Mouse (Mus musculus) cerebral cortex, adult 2 months (tissue): Measurements from ENCODE around the gene Wdr89.

Experiments used
- WGBS: fragments of 180-500 bp; shearing (Covaris S2); methylation state at CpG from one replicate; pipeline ENCODE4 v1.1.7; 2018; 5-methylcytosine and 5-hydroxymethylcytosine counted together

Gene Wdr89

GRCm38 (mm10) chr12:75669258-75670106 lies at the start of gene Wdr89:
Wdr89 (minus strand) TSS chr12:75669537.
- under 1% methylated on average over 55 of the region's 55 CpGs for WGBS

DNA sequence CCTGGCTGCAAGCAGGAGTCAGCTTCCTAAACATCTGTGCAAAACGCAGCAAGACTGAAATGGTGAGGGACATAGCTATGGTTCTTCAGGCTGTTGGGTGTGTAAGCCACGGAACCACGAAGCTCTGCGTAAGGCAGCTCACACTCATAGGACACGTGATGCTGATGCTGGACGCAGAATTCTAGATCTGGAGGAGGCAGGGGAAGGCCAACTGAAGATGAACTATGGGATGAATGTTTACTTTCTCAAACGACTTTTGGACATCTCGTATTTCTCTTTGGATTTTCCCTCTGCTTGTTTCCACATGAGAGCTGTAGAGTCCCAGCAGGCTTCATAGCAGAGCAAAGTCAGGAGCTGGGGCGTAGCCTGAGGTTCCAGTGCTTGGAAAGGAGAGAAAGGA lies 44.3 kb upstream of the Wdr89 start:
- 90% methylated on average over 9 of the region's 9 CpGs for WGBS

- 95% methylated on average over 7 of the region's 7 CpGs for WGBS
Measured at GRCm38 (mm10) chr12:75712905-75713304, 43.6 kb upstream of the Wdr89 start.

DNA sequence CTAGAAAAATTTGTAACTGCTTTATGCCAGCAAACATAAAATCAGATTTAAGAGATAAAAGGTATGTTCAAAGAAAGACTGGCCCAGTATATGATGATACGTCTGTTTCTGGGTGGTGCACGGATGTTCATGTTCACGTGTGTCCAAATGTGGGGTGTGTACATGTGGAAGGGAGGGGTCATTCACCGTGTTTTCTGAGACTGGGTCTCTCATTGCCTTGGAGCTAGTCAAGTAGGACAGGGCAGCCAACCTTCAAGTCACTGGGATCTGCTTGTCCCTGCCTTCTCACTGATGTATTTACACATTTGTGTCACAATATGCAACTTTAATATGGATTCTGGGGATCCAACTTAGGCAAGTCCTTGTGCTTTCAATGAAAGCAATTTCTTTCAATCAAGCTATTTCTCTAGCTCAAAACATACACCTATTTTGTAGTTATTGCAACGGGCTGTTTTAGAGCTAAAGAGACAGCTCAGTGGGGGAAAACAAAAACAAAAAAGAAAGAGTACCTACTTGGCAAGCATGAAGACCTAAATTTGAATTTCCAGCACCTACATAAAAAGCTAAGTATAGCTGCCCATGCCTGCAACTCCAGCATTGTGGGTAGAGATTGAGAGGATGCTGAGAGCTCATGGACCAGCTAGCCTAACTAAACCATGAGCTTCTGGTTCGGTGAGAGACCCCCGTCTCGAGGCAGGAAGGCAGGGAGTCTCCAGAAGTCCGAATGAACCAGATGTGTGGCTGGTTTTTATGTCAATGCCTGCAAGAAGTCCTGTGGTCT lies 41.4 kb upstream of the Wdr89 start:
- 74% methylated on average over 9 of the region's 9 CpGs for WGBS

- WGBS: 76% methylated on average over 2 of the region's 2 CpGs
Measured at GRCm38 (mm10) chr12:75709506-75709905, 40.2 kb upstream of the Wdr89 start.

- 93% methylated on average over 7 of the region's 7 CpGs for WGBS
Measured at GRCm38 (mm10) chr12:75706670-75707069, 37.3 kb upstream of the Wdr89 start.

DNA sequence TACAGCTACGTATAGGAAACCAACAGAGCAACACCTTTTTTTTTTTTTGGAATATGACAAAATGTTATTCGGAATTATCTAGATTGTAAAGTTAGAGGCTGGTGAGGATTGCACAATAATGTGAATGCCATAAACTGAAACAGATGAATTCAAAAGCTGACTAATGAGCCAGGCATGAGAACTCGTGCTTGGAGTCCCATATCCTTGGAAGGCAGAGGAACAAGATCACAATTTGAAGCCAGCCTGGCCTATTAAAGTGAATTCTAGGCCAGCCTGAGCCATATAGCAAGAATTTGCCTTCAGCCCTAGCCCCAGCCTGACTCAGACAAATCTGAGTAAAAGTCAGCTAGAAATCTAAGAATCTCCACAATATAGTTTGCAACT lies 33.4 kb upstream of the Wdr89 start:
- 73% methylated on average over 3 of the region's 3 CpGs for WGBS

- WGBS: 64% methylated on average over 14 of the region's 14 CpGs
Measured at GRCm38 (mm10) chr12:75702084-75702738, 32.9 kb upstream of the Wdr89 start.

DNA sequence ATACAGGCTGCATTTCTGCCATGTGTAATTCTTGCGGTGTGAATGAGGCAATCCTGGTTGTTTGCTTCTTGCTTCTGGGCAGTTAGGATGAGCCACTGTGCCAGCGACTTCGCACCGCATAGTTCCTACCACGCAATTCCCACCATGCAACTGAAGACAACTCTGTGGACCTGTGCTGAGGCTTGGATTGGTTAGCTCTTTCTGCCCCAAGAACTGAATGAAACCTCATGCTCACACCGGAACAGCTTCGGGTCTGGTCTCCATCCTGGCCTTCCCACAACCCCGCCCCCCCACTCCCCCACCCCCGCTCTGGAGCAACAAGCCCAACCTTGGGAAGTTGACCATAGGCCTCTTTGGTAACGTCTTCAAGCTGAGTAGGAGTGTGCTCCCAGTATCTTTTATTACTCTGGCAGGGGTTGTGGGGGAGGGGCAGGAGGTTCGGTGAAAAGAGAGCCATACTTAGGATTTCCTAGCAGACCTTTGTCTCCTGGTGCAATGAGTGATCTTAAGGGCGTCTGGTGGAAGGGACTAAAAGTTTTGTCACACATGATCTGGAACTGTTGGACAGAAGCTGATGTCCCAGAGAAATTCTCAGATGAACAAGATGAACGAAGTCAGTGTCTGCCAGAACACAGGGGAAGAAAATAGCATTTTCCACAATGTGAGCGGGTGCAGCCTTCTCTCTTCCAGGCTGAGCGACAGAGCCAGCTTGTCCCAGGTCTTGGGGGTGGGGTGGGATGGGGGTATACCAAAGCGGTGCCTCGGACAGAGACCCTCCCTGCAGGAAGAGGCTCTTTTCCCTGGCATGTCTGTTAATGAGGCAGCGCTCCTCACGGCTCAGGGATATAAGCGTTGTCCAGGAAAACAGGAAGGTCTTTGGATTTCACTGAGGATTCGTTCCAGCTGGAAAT lies 32.1 kb upstream of the Wdr89 start:
- WGBS: 30% methylated on average over 21 of the region's 21 CpGs

- WGBS: 96% methylated on average over 3 of the region's 3 CpGs
Measured at GRCm38 (mm10) chr12:75698692-75699091, 29.4 kb upstream of the Wdr89 start.

DNA sequence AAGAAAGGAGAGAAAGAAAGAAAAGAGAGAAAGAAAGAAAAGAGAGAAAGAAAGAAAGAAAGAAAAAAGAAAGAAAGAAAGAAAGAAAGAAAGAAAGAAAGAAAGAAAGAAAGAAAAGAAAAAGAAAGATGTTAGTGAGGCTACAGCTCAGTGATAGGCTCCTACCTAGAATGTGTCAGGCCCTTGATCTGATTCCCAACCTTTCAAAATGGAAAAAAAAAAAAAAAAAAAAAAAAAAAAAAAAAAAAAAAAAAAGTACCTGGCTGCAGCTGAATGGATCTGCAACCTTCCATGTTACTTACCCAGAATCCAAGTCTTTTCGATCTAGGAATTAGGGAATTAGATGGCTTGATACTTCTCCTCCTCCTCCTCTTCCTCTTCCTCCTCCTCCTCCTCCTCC lies 26.5 kb upstream of the Wdr89 start:
- 95% methylated on average over 1 of the region's 1 CpGs for WGBS

DNA sequence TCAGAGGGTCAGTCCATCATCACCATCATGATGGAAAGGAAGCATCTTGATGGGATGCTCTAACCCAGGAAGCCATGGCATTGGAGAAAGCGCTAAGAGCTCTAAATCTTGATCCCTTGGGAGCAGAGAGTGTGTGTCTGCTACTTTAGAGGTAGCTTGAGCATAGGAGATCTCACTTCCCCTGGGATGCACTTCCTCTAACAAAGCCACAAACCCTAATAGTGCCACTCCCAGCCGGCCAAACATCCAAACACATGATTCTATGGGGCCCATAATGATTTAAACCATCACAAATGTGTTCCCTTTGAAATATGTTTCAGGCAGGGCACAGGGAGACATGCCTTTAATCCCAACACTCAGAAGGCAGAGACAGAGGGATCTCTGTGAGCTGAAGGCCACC lies 19.7 kb upstream of the Wdr89 start:
- WGBS: 92% methylated on average over 2 of the region's 2 CpGs

GRCm38 (mm10) chr12:75687314-75687713 lies 18.0 kb upstream of the Wdr89 start:
- 75% methylated on average over 4 of the region's 4 CpGs for WGBS

DNA sequence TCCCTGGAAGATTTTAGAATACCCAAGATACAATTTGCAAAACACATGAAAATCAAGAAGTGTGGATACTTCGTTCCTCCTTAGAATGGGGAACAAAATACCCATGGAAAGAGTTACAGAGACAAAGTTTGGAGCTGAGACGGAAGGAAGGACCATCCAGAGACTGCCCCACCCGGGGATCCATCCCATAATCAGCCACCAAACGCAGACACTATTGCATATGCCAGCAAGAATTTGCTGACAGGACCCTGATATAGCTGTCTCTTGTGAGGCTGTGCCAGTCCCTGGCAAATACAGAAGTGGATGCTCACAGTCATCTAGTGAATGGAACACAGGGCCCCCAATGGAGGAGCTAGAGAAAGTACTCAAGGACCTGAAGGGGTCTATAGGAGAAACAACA lies 14.7 kb upstream of the Wdr89 start:
- WGBS: 79% methylated on average over 4 of the region's 4 CpGs

GRCm38 (mm10) chr12:75683598-75683997 lies 14.3 kb upstream of the Wdr89 start:
- WGBS: 92% methylated on average over 4 of the region's 4 CpGs

GRCm38 (mm10) chr12:75682842-75683241 lies 13.5 kb upstream of the Wdr89 start:
- WGBS: 51% methylated on average over 2 of the region's 2 CpGs

DNA sequence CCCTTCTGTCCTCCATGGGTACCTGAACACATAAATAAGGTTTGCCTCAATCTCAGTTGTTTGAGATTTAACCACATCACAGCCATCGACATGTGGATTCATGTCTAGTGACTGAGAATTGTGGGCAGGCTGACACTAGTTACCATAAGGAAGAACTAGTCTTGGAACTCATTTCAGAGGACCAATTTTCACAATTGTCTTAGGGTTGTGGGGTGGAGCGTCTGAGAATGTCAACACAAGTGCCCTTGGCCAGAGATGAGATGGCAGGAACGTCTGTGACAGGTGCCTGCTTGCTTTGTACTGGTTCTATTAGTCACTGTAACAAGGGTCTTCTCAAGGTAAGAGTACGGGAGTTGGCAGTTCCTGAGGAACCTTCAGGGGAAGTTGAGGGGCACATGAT lies 11.8 kb upstream of the Wdr89 start:
- WGBS: 81% methylated on average over 4 of the region's 4 CpGs

DNA sequence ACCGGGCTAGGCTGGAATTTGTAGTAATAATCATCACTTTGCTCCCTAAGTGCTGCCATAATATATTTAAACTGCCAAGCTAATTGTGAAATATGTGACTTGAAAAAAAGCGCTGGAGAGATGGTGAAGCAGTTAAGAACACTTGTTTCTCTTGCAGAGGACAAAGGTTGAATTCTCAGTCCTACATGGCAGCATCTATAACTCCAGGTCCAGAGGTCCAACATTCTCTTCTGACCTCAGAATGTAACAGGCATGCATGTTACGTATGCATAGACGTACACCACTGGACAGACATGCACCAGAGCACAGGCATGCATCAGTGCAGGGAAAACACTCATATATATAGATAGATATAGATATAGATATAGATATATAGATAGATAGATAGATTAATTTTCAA lies 9.1 kb upstream of the Wdr89 start:
- 96% methylated on average over 4 of the region's 4 CpGs for WGBS

GRCm38 (mm10) chr12:75672630-75673029 lies 3.3 kb upstream of the Wdr89 start:
- 95% methylated on average over 4 of the region's 4 CpGs for WGBS

DNA sequence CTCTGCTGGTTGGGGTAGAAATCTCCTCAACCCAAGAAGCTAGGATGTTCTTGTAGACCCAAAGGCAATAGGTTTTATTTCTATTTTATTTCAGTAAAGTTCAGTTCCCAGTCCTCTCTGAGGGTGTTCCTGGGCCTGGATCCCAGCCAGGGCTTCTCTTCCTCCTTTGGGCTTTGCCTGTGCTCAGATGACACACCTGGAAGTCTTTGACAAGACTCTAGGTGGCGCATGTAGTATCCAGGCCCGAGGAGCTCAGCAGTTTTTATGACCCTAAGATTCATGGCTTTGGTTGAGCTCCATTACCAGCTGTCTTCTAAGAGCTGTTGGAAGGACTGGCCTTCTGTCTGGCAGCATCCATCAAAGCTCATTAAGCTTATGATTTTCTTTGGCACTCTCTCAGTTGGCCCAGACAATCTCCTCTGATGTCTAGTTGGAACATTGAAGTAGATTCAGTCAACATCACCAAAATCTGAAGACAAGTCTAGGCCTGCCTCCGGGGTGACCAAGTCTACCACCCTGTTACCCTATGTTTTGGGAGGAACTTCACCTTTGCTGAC lies 2.5 kb upstream of the Wdr89 start:
- 93% methylated on average over 3 of the region's 3 CpGs for WGBS

- 92% methylated on average over 6 of the region's 6 CpGs for WGBS
Measured at GRCm38 (mm10) chr12:75670611-75671010, 1.3 kb upstream of the Wdr89 start.
